Mouse (Mus musculus) spleen, adult 2 months (tissue): ENCODE data around the gene Sval2.

Experiments
- CTCF ChIP-seq: fragments of 200-500 bp; IDR thresholded peaks from 2 replicates; pipeline ENCODE4 v1.5.1; 2011; ENCODE audit warnings: mild to moderate bottlenecking, inconsistent platforms; ENCODE audit not compliant: insufficient read depth, insufficient read length, insufficient replicate concordance; ENCODE audit errors: extremely low read depth
- POLR2A ChIP-seq: fragments of 200-500 bp; IDR thresholded peaks from 2 replicates; pipeline ENCODE4 v1.6.1; 2011; ENCODE audit warnings: low read depth, low read length, inconsistent platforms

GRCm38 (mm10) chr6:41911625-41912024, 58.8 kb downstream of the Sval2 start:
- no peak for TF ChIP-seq POLR2A
- no peak for TF ChIP-seq CTCF
